Mouse (Mus musculus) brain, adult 2 months (tissue): ENCODE measurements at regions not wholly inside any gene's neighbourhood (a gene's known extent, or its start where the extent isn't known, plus 50 kb on each side); places are given as distances from the start of the nearest gene placed in this dataset.

Experiments used
- DNase-seq: peaks from one replicate; pipeline ENCODE4 v3.0.0; 2011; ENCODE audit warnings: low read depth, low spot score

- no peak for DNase-seq
These were observed 72.0 kb upstream of the Slc38a4 start for GRCm38 (mm10) chr15:97127771-97128170.

GRCm38 (mm10) chr15:97125836-97126822 is 70.4 kb upstream of the Slc38a4 start:
- DNase-seq: no peak

- DNase-seq: no peak
These were observed 66.5 kb upstream of the Slc38a4 start for GRCm38 (mm10) chr15:97122263-97122662.

GRCm38 (mm10) chr15:97112452-97113200 is 56.9 kb upstream of the Slc38a4 start:
- DNase-seq: no peak

GRCm38 (mm10) chr15:97111320-97112192 is 55.8 kb upstream of the Slc38a4 start:
- no peak for DNase-seq

- DNase-seq: no peak
These were observed 52.0 kb upstream of the Slc38a4 start for GRCm38 (mm10) chr15:97107779-97108178.

- DNase-seq: peak; percentile 72
These were observed 50.8 kb upstream of the Slc38a4 start for GRCm38 (mm10) chr15:97106556-97106955.
